In genomic region chr3:138773871-138774606, GRCm38 (mm10) we compare ENCODE assay signal across 17 mouse cellular contexts. TPM values are rescaled to one million over a fixed set of nuclear protein-coding genes. Genes with fewer than 3 reads are reported as not detected.
DNase-seq lines count a peak whose midpoint lies in the region; ATAC-seq and TF ChIP-seq lines count a peak whose summit lies in the region.
"Had no signal": no experiment of that assay in that cellular context is flagged by ENCODE, and none has a peak within 500 bp of the region (broad histone marks: within the 10 kb centered on the region; RNA-seq: fewer than 3 reads in every experiment).

No protein-coding gene starts in this region.

- no peak overlapping the region for H3K4me3 ChIP-seq in forebrain, embryonic 15.5 days
- no peak overlapping the region for H3K4me3 ChIP-seq in forebrain, postnatal 0 days (ENCODE audit: low read depth, low read length)
- H3K4me3 ChIP-seq in limb, embryonic 12.5 days (replicated peaks): no peak overlapping the region
- no peak overlapping the region for H3K4me3 ChIP-seq in limb, embryonic 10.5 days
- no peak overlapping the region for H3K4me3 ChIP-seq in limb, embryonic 13.5 days
- H3K4me3 ChIP-seq: forebrain, embryonic 12.5 days; hindbrain, embryonic 15.5 days; kidney, embryonic 15.5 days; lung, embryonic 15.5 days had no signal

- no peak overlapping the region for H3K9ac ChIP-seq in forebrain, embryonic 15.5 days (replicated peaks)
- no peak overlapping the region for H3K9ac ChIP-seq in forebrain, postnatal 0 days
- no peak overlapping the region for H3K9ac ChIP-seq in limb, embryonic 12.5 days (replicated peaks)
- no peak overlapping the region for H3K9ac ChIP-seq in limb, embryonic 13.5 days
- H3K9ac ChIP-seq: forebrain, embryonic 12.5 days; hindbrain, embryonic 15.5 days; kidney, embryonic 15.5 days; lung, embryonic 15.5 days had no signal

- TF ChIP-seq CTCF in forebrain, postnatal 0 days (IDR thresholded peaks at IDR 0.05; ENCODE audit: low read depth): no peak

- H3K36me3 ChIP-seq in forebrain, embryonic 15.5 days: no peaks in the 10 kb centered on the region
- H3K36me3 ChIP-seq in forebrain, postnatal 0 days (ENCODE audit: insufficient read depth): no peaks in the 10 kb centered on the region
- H3K36me3 ChIP-seq in limb, embryonic 12.5 days: no peaks in the 10 kb centered on the region
- H3K36me3 ChIP-seq in limb, embryonic 10.5 days: no peaks in the 10 kb centered on the region
- H3K36me3 ChIP-seq in limb, embryonic 13.5 days: no peaks in the 10 kb centered on the region
- H3K36me3 ChIP-seq: forebrain, embryonic 12.5 days; hindbrain, embryonic 15.5 days; kidney, embryonic 15.5 days; lung, embryonic 15.5 days had no signal

- no peaks in the 10 kb centered on the region for H3K9me3 ChIP-seq in forebrain, embryonic 15.5 days
- no peaks in the 10 kb centered on the region for H3K9me3 ChIP-seq in forebrain, postnatal 0 days (ENCODE audit: low read length)
- no peaks in the 10 kb centered on the region for H3K9me3 ChIP-seq in limb, embryonic 12.5 days
- no peaks in the 10 kb centered on the region for H3K9me3 ChIP-seq in limb, embryonic 10.5 days (replicated peaks)
- H3K9me3 ChIP-seq in limb, embryonic 13.5 days: no peaks in the 10 kb centered on the region
- H3K9me3 ChIP-seq: forebrain, embryonic 12.5 days; hindbrain, embryonic 15.5 days; kidney, embryonic 15.5 days; lung, embryonic 15.5 days had no signal

- H3K27me3 ChIP-seq in forebrain, embryonic 15.5 days: no peaks in the 10 kb centered on the region
- H3K27me3 ChIP-seq in forebrain, postnatal 0 days (ENCODE audit: insufficient read depth, low read length): no peaks in the 10 kb centered on the region
- no peaks in the 10 kb centered on the region for H3K27me3 ChIP-seq in limb, embryonic 12.5 days
- H3K27me3 ChIP-seq in limb, embryonic 10.5 days (ENCODE audit: low read depth, poor library complexity, severe bottlenecking): no peaks in the 10 kb centered on the region
- H3K27me3 ChIP-seq in limb, embryonic 13.5 days: 0 out of 2 replicates have a peak, but pooled peaks cover 7% of the 10 kb centered on the region
- H3K27me3 ChIP-seq: forebrain, embryonic 12.5 days; hindbrain, embryonic 15.5 days; kidney, embryonic 15.5 days; lung, embryonic 15.5 days had no signal

- 0 out of 2 replicates have a peak overlapping the region, but pooled peaks have one; percentile 24 for H3K27ac ChIP-seq in forebrain, embryonic 15.5 days (replicated peaks)
- H3K27ac ChIP-seq in forebrain, postnatal 0 days (ENCODE audit: low read depth, low read length): no peak overlapping the region
- H3K27ac ChIP-seq in limb, embryonic 12.5 days: peak overlapping the region; percentile 59; the same call in 1 of the 2 replicates
- no peak overlapping the region for H3K27ac ChIP-seq in limb, embryonic 10.5 days
- H3K27ac ChIP-seq in limb, embryonic 13.5 days: 0 out of 2 replicates have a peak overlapping the region, but pooled peaks have one; percentile 44
- H3K27ac ChIP-seq: forebrain, embryonic 12.5 days; hindbrain, embryonic 15.5 days; kidney, embryonic 15.5 days; lung, embryonic 15.5 days had no signal

- no peak for ATAC-seq in forebrain, embryonic 15.5 days (replicated peaks)
- no peak for ATAC-seq in forebrain, postnatal 0 days
- ATAC-seq in limb, embryonic 12.5 days (ENCODE audit: insufficient number of reproducible peaks, insufficient read depth, low FRiP score, low TSS enrichment, low read depth): peak; percentile 58; the same call in 1 of the 2 replicates
- ATAC-seq in limb, embryonic 13.5 days (ENCODE audit: low FRiP score, low read depth): peak; percentile 74
- no peak for ATAC-seq in erythroblast, adult 5-6 weeks (replicated peaks; ENCODE audit: low FRiP score, poor library complexity, severe bottlenecking)

- no peak overlapping the region for H3K4me2 ChIP-seq in forebrain, embryonic 15.5 days (replicated peaks)
- H3K4me2 ChIP-seq in forebrain, postnatal 0 days (ENCODE audit: low read depth): no peak overlapping the region
- H3K4me2 ChIP-seq in limb, embryonic 12.5 days: 0 out of 2 replicates have a peak overlapping the region, but pooled peaks have one; percentile 7
- H3K4me2 ChIP-seq in limb, embryonic 13.5 days (replicated peaks): peak overlapping the region; percentile 30
- H3K4me2 ChIP-seq: forebrain, embryonic 12.5 days; hindbrain, embryonic 15.5 days; kidney, embryonic 15.5 days; lung, embryonic 15.5 days had no signal

- peaks cover 59% of the 10 kb centered on the region for H3K4me1 ChIP-seq in forebrain, embryonic 15.5 days
- H3K4me1 ChIP-seq in forebrain, postnatal 0 days (ENCODE audit: insufficient read depth): peaks cover 22% of the 10 kb centered on the region; the same call in 1 of the 2 replicates
- H3K4me1 ChIP-seq in limb, embryonic 12.5 days (replicated peaks): peaks cover 62% of the 10 kb centered on the region
- peaks cover 42% of the 10 kb centered on the region for H3K4me1 ChIP-seq in limb, embryonic 10.5 days
- H3K4me1 ChIP-seq in limb, embryonic 13.5 days: peaks cover 63% of the 10 kb centered on the region

- WGBS in forebrain, embryonic 15.5 days: 45% methylated on average over 9 of the region's 9 CpGs
- 36% methylated on average over 9 of the region's 9 CpGs for WGBS in forebrain, postnatal 0 days
- 30% methylated on average over 9 of the region's 9 CpGs for WGBS in limb, embryonic 12.5 days
- WGBS in limb, embryonic 10.5 days: 50% methylated on average over 9 of the region's 9 CpGs
- 27% methylated on average over 9 of the region's 9 CpGs for WGBS in limb, embryonic 13.5 days

- DNase-seq in forebrain, postnatal 0 days: no peak
- DNase-seq in limb, embryonic 10.5 days (ENCODE audit: low spot score): no peak
- DNase-seq in adipocyte (ENCODE audit: low spot score): no peak
- DNase-seq: adrenal gland, adult 2 months; B cell, adult 2 months; cerebellum, postnatal 10 days; midbrain, embryonic 14.5 days; right cerebral cortex, postnatal 4 days; thymus, postnatal 25 days had no signal

RNA-seq across cellular contexts. Expression of gene Tspan5, which starts 32.0 kb away (rescaled TPM):
- polyA plus RNA-seq in forebrain, embryonic 15.5 days (2015; fragmentation: Nextera tagmentation; extraction: Ambion mirVana): 89.1 and 104 TPM in 2 replicates
- 149 and 172 TPM in 2 replicates for total RNA-seq in forebrain, postnatal 0 days (2014; rRNA removed)
- 96.8 and 123 TPM in 2 replicates for polyA plus RNA-seq in forebrain, postnatal 0 days (2015; fragmentation: Nextera tagmentation; extraction: Ambion mirVana)
- polyA plus RNA-seq in limb, embryonic 12.5 days (2016; fragmentation: Nextera tagmentation; extraction: Ambion mirVana): 25.6 and 29.0 TPM in 2 replicates
- 14.1 and 16.6 TPM in 2 replicates for polyA plus RNA-seq in limb, embryonic 10.5 days (2016; fragmentation: Nextera tagmentation; extraction: Ambion mirVana)
- polyA plus RNA-seq in limb, embryonic 13.5 days (2015; fragmentation: Nextera tagmentation; extraction: Ambion mirVana): 31.8 and 32.8 TPM in 2 replicates
- 1.5 and 4.8 TPM in 2 replicates for total RNA-seq in erythroblast, adult 5-6 weeks (2015; ENCODE audit: low replicate concordance)
- 3.9 and 8.3 TPM in 2 replicates for total RNA-seq in erythroblast, adult 5-6 weeks (2017; ENCODE audit: low replicate concordance)

Comparison
In these comparisons a context has a peak if more than half of its experiments do, and no peak if none do; other contexts are left out.
1. H3K27ac ChIP-seq: peak in forebrain, embryonic 15.5 days (single experiment), limb, embryonic 12.5 days (single experiment) and limb, embryonic 13.5 days (single experiment); none in forebrain, postnatal 0 days (single experiment) and limb, embryonic 10.5 days (single experiment).
2. ATAC-seq: peak in limb, embryonic 12.5 days (single experiment) and limb, embryonic 13.5 days (single experiment); none in forebrain, embryonic 15.5 days (single experiment), forebrain, postnatal 0 days (single experiment) and erythroblast, adult 5-6 weeks (single experiment).
3. H3K4me2 ChIP-seq: peak in limb, embryonic 12.5 days (single experiment) and limb, embryonic 13.5 days (single experiment); none in forebrain, embryonic 15.5 days (single experiment) and forebrain, postnatal 0 days (single experiment).